Mouse (Mus musculus) forebrain, embryonic 14.5 days (tissue): ENCODE data around the gene Cyp11a1. TPM values are rescaled to one million over a fixed set of nuclear protein-coding genes. Genes with fewer than 3 reads are reported as not detected.

Experiments
- ATAC-seq: fragments of 200-750 bp; cut with Nextera tagmentation; 2 replicates; pipeline ENCODE4 v1.8.0; 2017; ENCODE audit warnings: mild to moderate bottlenecking, moderate library complexity
- DNase-seq: peaks from one replicate; pipeline ENCODE4 v3.0.0-alpha.2; 2015; ENCODE audit warnings: low spot score
- H3K27ac ChIP-seq: fragments of 300-500 bp; sonication (generic); 2 replicates; pipeline ENCODE4 v1.5.1; 2014; ENCODE audit warnings: low read depth, mild to moderate bottlenecking, control low read depth, low read length, moderate library complexity
- H3K27me3 ChIP-seq: fragments of 300-500 bp; sonication (generic); replicated peaks from 2 replicates; pipeline ENCODE4 v1.6.1; 2014; ENCODE audit warnings: low read length, control low read depth, mixed read lengths; ENCODE audit not compliant: control insufficient read depth, insufficient read depth
- H3K36me3 ChIP-seq: fragments of 300-500 bp; sonication (generic); 2 replicates; pipeline ENCODE4 v1.6.1; 2014; ENCODE audit warnings: low read length, control low read depth; ENCODE audit not compliant: control insufficient read depth, insufficient read depth
- H3K4me1 ChIP-seq: fragments of 300-500 bp; sonication (generic); 2 replicates; pipeline ENCODE4 v1.6.1; 2014; ENCODE audit warnings: antibody characterized with exemption, low read length, control low read depth; ENCODE audit not compliant: control insufficient read depth, insufficient read depth
- H3K4me2 ChIP-seq: fragments of 300-500 bp; sonication (generic); 2 replicates; pipeline ENCODE4 v1.6.1; 2014; ENCODE audit warnings: mild to moderate bottlenecking, control low read depth, low read length
- H3K4me3 ChIP-seq: fragments of 300-500 bp; sonication (generic); 2 replicates; pipeline ENCODE4 v1.5.1; 2014; ENCODE audit warnings: low read depth, low read length, control low read depth
- H3K9ac ChIP-seq: fragments of 300-500 bp; sonication (generic); 2 replicates; pipeline ENCODE4 v1.6.1; 2014; ENCODE audit warnings: mild to moderate bottlenecking, low read length, control low read depth, moderate library complexity
- H3K9me3 ChIP-seq: fragments of 300-500 bp; sonication (generic); replicated peaks from 2 replicates; pipeline ENCODE4 v1.6.1; 2016; ENCODE audit warnings: low read length, control low read depth, mixed read lengths; ENCODE audit not compliant: control insufficient read depth
- WGBS: fragments of 180-500 bp; shearing (Covaris S2); extraction: QIAGEN DNeasy Blood & Tissue Kit; methylation state at CpG from one replicate; pipeline ENCODE4 v1.1.7; 2014; 5-methylcytosine and 5-hydroxymethylcytosine counted together
- polyA plus RNA-seq: library from polyadenylated mRNA; unstranded; fragments of >200 nt; fragmentation: Nextera tagmentation; extraction: Ambion mirVana; gene quantifications from 2 replicates; pipeline ENCODE4 v1.2.1, GENCODE M21; 2014

Cyp11a1 gene
- polyA plus RNA-seq, 1 experiment from 2014 or later, result 0.15 TPM

- H3K4me2 ChIP-seq, result no peak overlapping the region
- ATAC-seq, result no peak
- H3K4me1 ChIP-seq, result no peaks in the 10 kb centered on the region
- no peaks in the 10 kb centered on the region for H3K36me3 ChIP-seq
- H3K4me3 ChIP-seq, result no peak overlapping the region
- H3K9me3 ChIP-seq, result no peaks in the 10 kb centered on the region
- no peak for DNase-seq
- no peaks in the 10 kb centered on the region for H3K27me3 ChIP-seq
- 92% methylated on average over 6 of the region's 6 CpGs for WGBS
- no peak overlapping the region for H3K9ac ChIP-seq
- no peak overlapping the region for H3K27ac ChIP-seq
Measured at GRCm38 (mm10) chr9:58029635-58030034, 23.4 kb downstream of the Cyp11a1 start.

GRCm38 (mm10) chr9:58031895-58032294, 25.7 kb downstream of the Cyp11a1 start:
- Histone ChIP-seq H3K36me3 (no peaks in the 10 kb centered on the region), H3K4me1 (no peaks in the 10 kb centered on the region), H3K27ac (no peak overlapping the region), H3K27me3 (no peaks in the 10 kb centered on the region), H3K4me3 (no peak overlapping the region), H3K4me2 (no peak overlapping the region), H3K9me3 (no peaks in the 10 kb centered on the region), H3K9ac (no peak overlapping the region)
- WGBS, result 80% methylated on average over 5 of the region's 5 CpGs
- ATAC-seq, result no peak
- no peak for DNase-seq

- H3K27ac ChIP-seq, result no peak overlapping the region
- H3K4me1 ChIP-seq, result peaks cover 8% of the 10 kb centered on the region
- ATAC-seq, result peak; percentile 42
- no peak overlapping the region for H3K4me3 ChIP-seq
- WGBS, result 66% methylated on average over 2 of the region's 2 CpGs
- H3K9ac ChIP-seq, result no peak overlapping the region
- H3K27me3 ChIP-seq, result no peaks in the 10 kb centered on the region
- H3K9me3 ChIP-seq, result no peaks in the 10 kb centered on the region
- no peaks in the 10 kb centered on the region for H3K36me3 ChIP-seq
- no peak overlapping the region for H3K4me2 ChIP-seq
- peak; percentile 75 for DNase-seq
Measured at GRCm38 (mm10) chr9:58035519-58035918, 29.3 kb downstream of the Cyp11a1 start.

GRCm38 (mm10) chr9:58035951-58036698, 29.9 kb downstream of the Cyp11a1 start:
- ATAC-seq (no peak), DNase-seq (no peak)
- Histone ChIP-seq H3K27ac (no peak overlapping the region), H3K4me3 (no peak overlapping the region), H3K9me3 (no peaks in the 10 kb centered on the region), H3K27me3 (no peaks in the 10 kb centered on the region), H3K9ac (no peak overlapping the region), H3K4me1 (peaks cover 14% of the 10 kb centered on the region), H3K36me3 (no peaks in the 10 kb centered on the region), H3K4me2 (no peak overlapping the region)
- WGBS, result 71% methylated on average over 7 of the region's 7 CpGs

- H3K4me3 ChIP-seq, result no peak overlapping the region
- WGBS, result 86% methylated on average over 4 of the region's 4 CpGs
- no peaks in the 10 kb centered on the region for H3K9me3 ChIP-seq
- H3K36me3 ChIP-seq, result no peaks in the 10 kb centered on the region
- H3K27me3 ChIP-seq, result no peaks in the 10 kb centered on the region
- no peak overlapping the region for H3K4me2 ChIP-seq
- DNase-seq (no peak), ATAC-seq (no peak)
- no peak overlapping the region for H3K27ac ChIP-seq
- H3K4me1 ChIP-seq, result peaks cover 23% of the 10 kb centered on the region
- no peak overlapping the region for H3K9ac ChIP-seq
Measured at GRCm38 (mm10) chr9:58036961-58037360, 30.8 kb downstream of the Cyp11a1 start.

GRCm38 (mm10) chr9:58038500-58039168, 32.4 kb downstream of the Cyp11a1 start:
- Histone ChIP-seq H3K27ac (peak overlapping the region; percentile 60), H3K4me1 (peaks cover 34% of the 10 kb centered on the region)
- peak; percentile 94 for DNase-seq

GRCm38 (mm10) chr9:58040977-58041376, 34.8 kb downstream of the Cyp11a1 start:
- Histone ChIP-seq H3K4me2 (no peak overlapping the region), H3K9me3 (no peaks in the 10 kb centered on the region), H3K27ac (peak overlapping the region; percentile 78), H3K4me1 (peaks cover 57% of the 10 kb centered on the region), H3K36me3 (no peaks in the 10 kb centered on the region), H3K27me3 (no peaks in the 10 kb centered on the region), H3K4me3 (no peak overlapping the region), H3K9ac (0 out of 2 replicates have a peak overlapping the region, but pooled peaks have one; percentile 4)
- ATAC-seq (peak; percentile 8; the same call in 1 of the 2 replicates), DNase-seq (no peak)
- 3% methylated on average over 4 of the region's 4 CpGs for WGBS

More at GRCm38 (mm10) chr9:58038500-58039168, 32.4 kb downstream of the Cyp11a1 start:
- no peaks in the 10 kb centered on the region for H3K27me3 ChIP-seq
- 21% methylated on average over 19 of the region's 19 CpGs for WGBS
- H3K4me2 ChIP-seq, result no peak overlapping the region
- peak overlapping the region; percentile 21; the same call in 1 of the 2 replicates for H3K9ac ChIP-seq
- peak; percentile 80 for ATAC-seq
- H3K4me3 ChIP-seq, result no peak overlapping the region
- no peaks in the 10 kb centered on the region for H3K9me3 ChIP-seq
- no peaks in the 10 kb centered on the region for H3K36me3 ChIP-seq

GRCm38 (mm10) chr9:58042391-58042790, 36.2 kb downstream of the Cyp11a1 start:
- Histone ChIP-seq H3K9ac (peak overlapping the region; percentile 4; the same call in 1 of the 2 replicates), H3K4me3 (no peak overlapping the region), H3K36me3 (no peaks in the 10 kb centered on the region), H3K4me2 (no peak overlapping the region), H3K27me3 (no peaks in the 10 kb centered on the region), H3K9me3 (no peaks in the 10 kb centered on the region), H3K27ac (peak overlapping the region; percentile 78), H3K4me1 (peaks cover 68% of the 10 kb centered on the region)
- WGBS, result 18% methylated on average over 10 of the region's 10 CpGs
- DNase-seq (no peak), ATAC-seq (no peak)
